Mouse (Mus musculus) kidney, postnatal 0 days (tissue): ENCODE results near the gene Gm5447. TPM values are rescaled to one million over a fixed set of nuclear protein-coding genes. Genes with fewer than 3 reads are reported as not detected.

ENCODE experiments used
- ATAC-seq: fragments of 200-750 bp; cut with Nextera tagmentation; replicated peaks from 2 replicates; pipeline ENCODE4 v1.8.0; 2017; ENCODE audit warnings: low read depth, moderate number of reproducible peaks, moderate TSS enrichment, moderate library complexity; ENCODE audit not compliant: low FRiP score
- DNase-seq: peaks from one replicate; pipeline ENCODE4 v3.0.0-alpha.2; 2016; ENCODE audit warnings: low spot score
- H3K27ac ChIP-seq: fragments of 300-500 bp; sonication (generic); 2 replicates; pipeline ENCODE4 v1.5.1; 2014; ENCODE audit warnings: mild to moderate bottlenecking
- H3K27me3 ChIP-seq: fragments of 300-500 bp; sonication (generic); 2 replicates; pipeline ENCODE4 v1.6.1; 2014; ENCODE audit warnings: low read length, mixed read lengths; ENCODE audit not compliant: insufficient read depth
- H3K36me3 ChIP-seq: fragments of 300-500 bp; sonication (generic); 2 replicates; pipeline ENCODE4 v1.6.1; 2014; ENCODE audit warnings: low read length, mixed read lengths; ENCODE audit not compliant: insufficient read depth
- H3K4me1 ChIP-seq: fragments of 300-500 bp; sonication (generic); replicated peaks from 2 replicates; pipeline ENCODE4 v1.6.1; 2014; ENCODE audit warnings: antibody characterized with exemption, low read length, mixed read lengths; ENCODE audit not compliant: insufficient read depth
- H3K4me2 ChIP-seq: fragments of 300-500 bp; sonication (generic); 2 replicates; pipeline ENCODE4 v1.6.1; 2014; ENCODE audit warnings: mild to moderate bottlenecking, low read length, moderate library complexity, mixed read lengths
- H3K4me3 ChIP-seq: fragments of 300-500 bp; sonication (generic); replicated peaks from 2 replicates; pipeline ENCODE4 v1.5.1; 2014; ENCODE audit warnings: low read depth, low read length
- H3K9ac ChIP-seq: fragments of 300-500 bp; sonication (generic); 2 replicates; pipeline ENCODE4 v1.6.1; 2014; ENCODE audit warnings: low read depth, low read length
- H3K9me3 ChIP-seq: fragments of 300-500 bp; sonication (generic); replicated peaks from 2 replicates; pipeline ENCODE4 v1.6.1; 2016; ENCODE audit warnings: low read length, inconsistent platforms, mixed read lengths
- CTCF ChIP-seq: IDR thresholded peaks from 2 replicates; pipeline ENCODE4 v1.5.1; 2016; ENCODE audit warnings: antibody characterized with exemption, low read depth, mild to moderate bottlenecking, moderate library complexity
- WGBS: fragments of 180-500 bp; shearing (Covaris S2); extraction: QIAGEN DNeasy Blood & Tissue Kit; methylation state at CpG from one replicate; pipeline ENCODE4 v1.1.7; 2014; 5-methylcytosine and 5-hydroxymethylcytosine counted together
- polyA plus RNA-seq: library from polyadenylated mRNA; unstranded; fragments of >200 nt; fragmentation: Nextera tagmentation; extraction: Ambion mirVana; gene quantifications from 2 replicates; pipeline ENCODE4 v1.2.1, GENCODE M21; 2015

Gm5447 gene
- polyA plus RNA-seq, 1 experiment from 2014 or later, result 0.11 TPM

DNA sequence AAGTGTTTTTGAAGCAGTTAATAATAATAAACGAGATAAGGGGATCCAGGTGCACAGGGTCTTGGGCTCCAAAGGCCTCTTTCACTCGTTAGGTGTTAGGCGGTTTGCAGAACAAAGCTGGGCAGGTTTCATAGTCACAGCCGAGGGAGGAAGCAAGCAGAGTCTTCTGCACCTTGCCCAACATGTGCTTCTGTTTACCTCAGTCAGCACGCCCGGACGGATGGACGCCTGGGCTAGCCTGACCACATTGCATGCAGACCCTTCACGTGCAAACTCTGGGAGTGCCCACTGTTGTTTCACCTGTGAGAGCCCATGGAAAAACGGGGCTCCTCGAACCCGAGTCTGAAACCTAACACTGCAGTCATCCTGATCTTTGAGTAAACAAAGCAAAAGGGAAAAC lies 30.5 kb downstream of the Gm5447 start:
- ATAC-seq (no peak), DNase-seq (no peak)
- Histone ChIP-seq H3K27ac (no peak overlapping the region), H3K36me3 (no peaks in the 10 kb centered on the region), H3K27me3 (no peaks in the 10 kb centered on the region), H3K9me3 (no peaks in the 10 kb centered on the region), H3K9ac (no peak overlapping the region), H3K4me3 (no peak overlapping the region), H3K4me1 (no peaks in the 10 kb centered on the region), H3K4me2 (peak overlapping the region; percentile 23)
- WGBS, result 41% methylated on average over 12 of the region's 12 CpGs
- TF ChIP-seq CTCF, result no peak

DNA sequence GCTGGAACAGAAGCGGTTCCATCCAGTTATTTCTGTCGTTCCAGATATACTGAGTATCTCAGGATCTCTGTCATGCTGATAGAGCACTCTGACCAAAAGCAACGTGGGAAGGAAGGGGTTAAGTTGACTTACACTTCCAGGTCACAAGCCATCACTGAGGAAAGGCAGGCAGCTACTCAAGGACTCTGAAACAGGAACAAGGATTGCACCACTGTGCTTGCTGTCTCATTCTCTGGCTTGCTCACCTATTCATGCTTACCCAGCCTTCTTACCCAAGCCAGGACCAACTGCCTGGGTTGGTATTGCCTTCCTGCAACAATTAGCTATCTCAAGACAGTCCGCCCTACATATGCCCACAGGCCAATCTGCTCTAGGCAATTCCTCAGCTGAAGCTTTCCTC lies 31.0 kb downstream of the Gm5447 start:
- Histone ChIP-seq H3K36me3 (no peaks in the 10 kb centered on the region), H3K27me3 (no peaks in the 10 kb centered on the region), H3K9me3 (no peaks in the 10 kb centered on the region), H3K4me3 (no peak overlapping the region), H3K9ac (no peak overlapping the region), H3K4me1 (no peaks in the 10 kb centered on the region), H3K4me2 (no peak overlapping the region), H3K27ac (no peak overlapping the region)
- ATAC-seq (no peak), DNase-seq (no peak)
- WGBS, result 65% methylated on average over 4 of the region's 4 CpGs
- TF ChIP-seq CTCF, result no peak

DNA sequence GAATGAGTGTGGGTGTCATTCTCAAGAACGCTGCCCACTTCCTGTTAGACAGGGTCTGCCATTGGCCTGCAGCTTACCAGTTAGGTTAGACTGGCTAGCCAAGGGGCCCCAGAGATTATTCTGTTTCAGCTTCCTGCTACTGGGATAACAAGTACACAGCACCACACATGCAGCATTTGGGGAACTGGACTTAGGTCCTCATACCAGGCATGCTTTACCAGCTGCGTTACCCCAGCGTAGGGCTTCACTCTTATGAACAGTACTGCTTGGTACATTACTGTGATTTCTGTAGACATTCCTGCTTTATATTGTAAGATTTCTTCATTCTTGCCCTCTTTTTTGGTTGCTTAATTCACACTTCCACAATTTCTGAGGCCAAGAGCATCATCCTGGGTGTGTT lies 43.5 kb downstream of the Gm5447 start:
- no peak for DNase-seq
- no peak for ATAC-seq
- no peaks in the 10 kb centered on the region for H3K27me3 ChIP-seq
- 76% methylated on average over 3 of the region's 3 CpGs for WGBS
- H3K9ac ChIP-seq, result no peak overlapping the region
- no peak for TF ChIP-seq CTCF
- H3K27ac ChIP-seq, result no peak overlapping the region
- H3K4me2 ChIP-seq, result no peak overlapping the region
- no peaks in the 10 kb centered on the region for H3K4me1 ChIP-seq
- no peaks in the 10 kb centered on the region for H3K9me3 ChIP-seq
- no peaks in the 10 kb centered on the region for H3K36me3 ChIP-seq
- no peak overlapping the region for H3K4me3 ChIP-seq

- no peak for ATAC-seq
- no peak overlapping the region for H3K27ac ChIP-seq
- 41% methylated on average over 4 of the region's 4 CpGs for WGBS
Observed at GRCm38 (mm10) chr13:31021514-31021913, 47.5 kb downstream of the Gm5447 start.

GRCm38 (mm10) chr13:31021927-31022326 lies 47.9 kb downstream of the Gm5447 start:
- ATAC-seq, result no peak
- Histone ChIP-seq H3K27me3 (no peaks in the 10 kb centered on the region), H3K9ac (no peak overlapping the region), H3K4me2 (no peak overlapping the region), H3K9me3 (no peaks in the 10 kb centered on the region), H3K36me3 (no peaks in the 10 kb centered on the region), H3K27ac (no peak overlapping the region), H3K4me3 (no peak overlapping the region), H3K4me1 (no peaks in the 10 kb centered on the region)
- WGBS, result 44% methylated on average over 6 of the region's 6 CpGs
- DNase-seq, result peak; percentile 74
- no peak for TF ChIP-seq CTCF

More at GRCm38 (mm10) chr13:31021514-31021913, 47.5 kb downstream of the Gm5447 start:
- no peak overlapping the region for H3K9ac ChIP-seq
- no peaks in the 10 kb centered on the region for H3K9me3 ChIP-seq
- no peaks in the 10 kb centered on the region for H3K4me1 ChIP-seq
- H3K27me3 ChIP-seq, result no peaks in the 10 kb centered on the region
- DNase-seq, result no peak
- no peak for TF ChIP-seq CTCF
- H3K4me2 ChIP-seq, result no peak overlapping the region
- H3K36me3 ChIP-seq, result no peaks in the 10 kb centered on the region
- no peak overlapping the region for H3K4me3 ChIP-seq

DNA sequence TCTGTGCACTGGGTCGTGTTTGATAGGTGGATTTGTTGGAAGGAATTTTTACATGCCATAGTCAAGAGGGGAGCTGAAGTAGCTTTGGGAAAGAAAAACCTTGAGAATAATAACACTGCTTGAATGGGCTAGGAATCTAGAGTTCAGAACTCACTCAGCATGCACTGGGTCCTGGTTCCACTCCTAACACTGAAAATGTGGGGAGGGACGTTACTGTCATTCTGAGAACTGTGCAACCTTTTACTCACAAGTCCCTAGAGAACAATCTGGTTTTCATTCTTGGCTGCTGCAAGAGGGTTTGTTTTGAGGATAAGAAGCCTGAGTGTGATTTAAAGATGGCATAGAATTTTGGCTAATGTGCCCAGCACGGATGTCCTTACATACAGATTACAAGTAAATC lies 49.7 kb downstream of the Gm5447 start:
- no peak overlapping the region for H3K4me2 ChIP-seq
- no peaks in the 10 kb centered on the region for H3K36me3 ChIP-seq
- no peak overlapping the region for H3K9ac ChIP-seq
- ATAC-seq (no peak), DNase-seq (no peak)
- no peaks in the 10 kb centered on the region for H3K4me1 ChIP-seq
- H3K27me3 ChIP-seq, result no peaks in the 10 kb centered on the region
- WGBS, result 72% methylated on average over 3 of the region's 3 CpGs
- no peak for TF ChIP-seq CTCF
- no peak overlapping the region for H3K4me3 ChIP-seq
- H3K9me3 ChIP-seq, result no peaks in the 10 kb centered on the region
- H3K27ac ChIP-seq, result no peak overlapping the region

Other genes with a start within 250 kb of the Gm5447 start
- gene Irf4, start 225.0 kb upstream of the Gm5447 start, polyA plus RNA-seq, result 0.06 and 0.09 TPM in 2 replicates
- 0.13 TPM in 1 of 2 replicates, not detected in the other for gene Hus1b, start 26.4 kb upstream of the Gm5447 start, polyA plus RNA-seq
- gene Exoc2, start 111 bp upstream of the Gm5447 start, polyA plus RNA-seq, result 22.1 and 23.4 TPM in 2 replicates